Mouse (Mus musculus) C2C12 (cell line): ENCODE measurements around the gene A530016L24Rik. TPM values are rescaled to one million over a fixed set of nuclear protein-coding genes. Genes with fewer than 3 reads are reported as not detected.

Experiments
- H3K27me3 ChIP-seq: one replicate; pipeline ENCODE4 v1.6.1; 2011; ENCODE audit not compliant: control insufficient read depth, insufficient read depth, insufficient read length
- H3K36me3 ChIP-seq: one replicate; pipeline ENCODE4 v1.6.1; 2011; ENCODE audit not compliant: control insufficient read depth, insufficient read depth
- H3K4me3 ChIP-seq: one replicate; pipeline ENCODE4 v1.5.1; 2011; ENCODE audit warnings: mild to moderate bottlenecking, control low read depth; ENCODE audit not compliant: poor library complexity, insufficient read depth, severe bottlenecking
- H3K79me2 ChIP-seq: one replicate; pipeline ENCODE4 v1.6.1; 2011; ENCODE audit not compliant: control insufficient read depth, insufficient read depth
- H3K79me3 ChIP-seq: one replicate; pipeline ENCODE4 v1.6.1; 2011; ENCODE audit warnings: low read depth, control low read depth
- H3ac ChIP-seq: one replicate; pipeline ENCODE3; 2011; ENCODE audit warnings: low read depth; ENCODE audit not compliant: control insufficient read depth, insufficient read length
- CEBPB ChIP-seq: IDR thresholded peaks from one replicate; pipeline ENCODE4 v1.6.1; 2011; ENCODE audit warnings: low read depth, mild to moderate bottlenecking, control low read depth, moderate library complexity
- CTCF ChIP-seq: IDR thresholded peaks from one replicate; pipeline ENCODE4 v1.5.1; 2011; ENCODE audit not compliant: control insufficient read depth, insufficient read depth, insufficient read length
- FOSL1 ChIP-seq: IDR thresholded peaks from one replicate; pipeline ENCODE4 v1.8.0; 2011; ENCODE audit warnings: mild to moderate bottlenecking, low read length; ENCODE audit not compliant: poor library complexity, insufficient read depth, severe bottlenecking
- MAX ChIP-seq: IDR thresholded peaks from one replicate; pipeline ENCODE4 v1.6.1; 2011; ENCODE audit warnings: mild to moderate bottlenecking, control low read depth
- MYOD1 ChIP-seq: IDR thresholded peaks from one replicate; pipeline ENCODE4 v1.6.1; 2011; ENCODE audit warnings: low read depth; ENCODE audit not compliant: control insufficient read depth, insufficient read length
- MYOG ChIP-seq: IDR thresholded peaks from one replicate; pipeline ENCODE4 v1.6.1; 2011; ENCODE audit not compliant: control insufficient read depth, insufficient read length; ENCODE audit errors: extremely low read depth
- USF1 ChIP-seq: IDR thresholded peaks from one replicate; pipeline ENCODE4 v1.6.1; 2011; ENCODE audit warnings: low read depth, mild to moderate bottlenecking, control low read depth, moderate library complexity
- polyA plus RNA-seq: library from polyadenylated mRNA; unstranded; fragments of >200 nt; fragmentation: generic; extraction: Trizol; gene quantifications from one replicate; pipeline ENCODE4 v1.2.1, GENCODE M21; 2012; ENCODE audit warnings: missing spikeins

The A530016L24Rik gene
- polyA plus RNA-seq, 1 experiment = 0.13 TPM

DNA sequence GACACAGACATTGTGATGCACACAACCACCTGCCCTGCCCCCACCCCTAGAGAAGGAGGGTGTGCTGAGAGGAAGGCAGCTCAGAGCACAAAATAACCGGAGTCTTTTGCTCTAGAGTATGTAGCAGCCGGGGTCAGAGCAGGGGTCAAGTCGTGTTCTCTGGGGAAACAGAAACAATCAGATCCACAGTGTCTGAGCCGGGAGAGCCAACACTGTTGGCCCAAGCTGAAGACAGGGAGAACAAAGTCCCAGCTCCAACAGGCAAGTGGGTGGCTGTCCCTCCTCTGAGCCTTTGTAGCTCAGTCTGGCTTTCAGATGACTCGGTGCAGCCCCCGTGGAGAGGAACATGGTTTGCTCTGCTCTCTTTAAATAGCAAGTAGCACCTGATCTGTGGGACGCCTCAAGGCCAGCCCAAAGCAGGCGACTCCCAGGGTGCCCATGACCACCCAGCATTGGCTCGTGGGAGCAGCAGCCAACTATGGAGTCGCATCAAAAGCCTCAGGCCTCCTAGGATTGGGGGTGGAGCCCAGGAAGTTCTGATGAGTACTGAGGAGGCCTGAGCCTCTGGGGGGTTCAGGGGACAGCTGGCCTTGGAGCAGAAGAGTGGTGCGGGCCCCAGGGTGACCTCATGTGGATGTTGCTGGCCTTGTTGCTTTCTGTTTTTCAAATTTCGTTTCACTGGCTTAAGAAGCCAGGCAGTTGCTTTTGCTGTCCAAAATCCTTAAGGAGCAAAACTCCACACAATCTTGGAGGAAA is 55.9 kb downstream of the A530016L24Rik start:
- no peak for TF ChIP-seq MYOD1
- no peak for TF ChIP-seq USF1
- no peak for TF ChIP-seq MYOG
- TF ChIP-seq CTCF = no peak
- TF ChIP-seq FOSL1 = no peak
- TF ChIP-seq MAX = no peak
- TF ChIP-seq CEBPB = no peak

GRCm38 (mm10) chr12:112546110-112546509 is 56.9 kb downstream of the A530016L24Rik start:
- Histone ChIP-seq H3K79me2 (no peaks in the 10 kb centered on the region), H3K36me3 (no peaks in the 10 kb centered on the region), H3K79me3 (no peaks in the 10 kb centered on the region), H3K27me3 (no peaks in the 10 kb centered on the region), H3K4me3 (no peak overlapping the region), H3ac (no peak overlapping the region)
- no peak for TF ChIP-seq FOSL1
- TF ChIP-seq MAX = no peak
- no peak for TF ChIP-seq MYOD1
- TF ChIP-seq CTCF = no peak
- TF ChIP-seq CEBPB = no peak
- no peak for TF ChIP-seq USF1
- TF ChIP-seq MYOG = no peak

More for the DNA sequence above, 55.9 kb downstream of the A530016L24Rik start:
- Histone ChIP-seq H3K79me2 (no peaks in the 10 kb centered on the region), H3K27me3 (peaks cover 3% of the 10 kb centered on the region), H3K79me3 (no peaks in the 10 kb centered on the region), H3K4me3 (no peak overlapping the region), H3ac (no peak overlapping the region), H3K36me3 (no peaks in the 10 kb centered on the region)

DNA sequence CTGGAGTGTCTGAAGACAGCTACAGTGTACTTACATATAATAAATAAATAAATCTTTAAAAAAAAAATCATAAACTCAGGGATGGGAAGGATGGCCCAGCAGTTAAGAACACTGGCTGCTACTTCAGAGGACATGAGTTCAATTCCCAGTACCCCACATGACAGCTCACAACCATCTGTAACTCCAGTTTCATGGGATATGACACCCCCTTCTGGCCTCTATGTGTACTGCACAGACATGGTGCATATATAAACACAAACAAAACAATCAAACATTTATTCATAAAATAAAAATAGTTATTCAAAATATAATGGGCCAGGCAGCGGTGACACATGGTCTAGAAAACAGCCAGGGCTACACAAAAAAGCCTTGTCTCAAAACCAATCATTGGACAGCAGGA is 60.0 kb downstream of the A530016L24Rik start:
- Histone ChIP-seq H3K27me3 (no peaks in the 10 kb centered on the region), H3K79me3 (no peaks in the 10 kb centered on the region), H3K79me2 (no peaks in the 10 kb centered on the region), H3K36me3 (no peaks in the 10 kb centered on the region), H3ac (no peak overlapping the region), H3K4me3 (no peak overlapping the region)
- TF ChIP-seq FOSL1 = no peak
- TF ChIP-seq CEBPB = no peak
- no peak for TF ChIP-seq CTCF
- no peak for TF ChIP-seq MYOG
- no peak for TF ChIP-seq MAX
- TF ChIP-seq USF1 = no peak
- no peak for TF ChIP-seq MYOD1

Other genes starting within 250 kb of the A530016L24Rik start
- 1.1 TPM for gene Tmem179, start 27.3 kb downstream of the A530016L24Rik start, polyA plus RNA-seq
- gene Inf2, start 99.3 kb downstream of the A530016L24Rik start, polyA plus RNA-seq = 118 TPM
- gene Adssl1, start 130.6 kb downstream of the A530016L24Rik start, polyA plus RNA-seq = 10.1 TPM
- gene Siva1, start 155.2 kb downstream of the A530016L24Rik start, polyA plus RNA-seq = 164 TPM
- 297 TPM for gene Akt1, start 185.4 kb downstream of the A530016L24Rik start, polyA plus RNA-seq
- 4.2 TPM for gene Zbtb42, start 189.4 kb downstream of the A530016L24Rik start, polyA plus RNA-seq
- 33.3 TPM for gene Cep170b, start 231.0 kb downstream of the A530016L24Rik start, polyA plus RNA-seq